In the genomic region with DNA sequence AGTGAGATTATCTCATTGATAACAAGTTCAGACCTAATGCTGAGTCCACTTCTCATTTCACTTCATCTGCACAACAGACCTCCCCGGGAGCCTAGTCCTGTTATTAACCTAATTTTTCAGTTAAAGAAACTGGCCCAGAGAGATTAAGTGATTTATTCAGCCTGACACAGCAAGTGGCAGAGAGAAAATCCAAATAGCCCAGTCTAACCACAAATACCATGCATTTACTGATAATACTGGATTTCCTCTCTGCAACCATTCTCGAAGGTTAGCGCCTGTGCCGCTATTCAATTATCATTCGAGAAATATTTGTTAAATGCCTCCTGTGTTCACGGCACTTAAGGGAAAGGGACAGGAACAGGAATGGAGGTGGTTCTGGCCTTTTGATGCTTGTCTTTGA, we compare ENCODE assay signal across 17 mouse cellular contexts.
"Had no signal": no experiment of that assay in that cellular context is flagged by ENCODE, and none has a peak within 500 bp of the region (broad histone marks: within the 10 kb centered on the region; RNA-seq: fewer than 3 reads in every experiment).

No protein-coding gene starts in this region.

- H3K9me3 ChIP-seq: midbrain, embryonic 10.5 days; midbrain, embryonic 12.5 days; neural tube, embryonic 13.5 days; neural tube, embryonic 15.5 days; stomach, embryonic 15.5 days had no signal

- H3K4me1 ChIP-seq: midbrain, embryonic 10.5 days; midbrain, embryonic 12.5 days; neural tube, embryonic 13.5 days; neural tube, embryonic 15.5 days; stomach, embryonic 15.5 days had no signal

- H3K27me3 ChIP-seq: midbrain, embryonic 12.5 days; neural tube, embryonic 13.5 days; neural tube, embryonic 15.5 days; stomach, embryonic 15.5 days had no signal

- H3K36me3 ChIP-seq: midbrain, embryonic 10.5 days; midbrain, embryonic 12.5 days; neural tube, embryonic 13.5 days; neural tube, embryonic 15.5 days; stomach, embryonic 15.5 days had no signal

- H3K9ac ChIP-seq: lung, embryonic 14.5 days; midbrain, embryonic 12.5 days; neural tube, embryonic 13.5 days; neural tube, embryonic 15.5 days; stomach, embryonic 15.5 days had no signal

- H3K4me2 ChIP-seq: lung, embryonic 14.5 days; midbrain, embryonic 12.5 days; neural tube, embryonic 13.5 days; neural tube, embryonic 15.5 days; stomach, embryonic 15.5 days had no signal

- H3K27ac ChIP-seq: midbrain, embryonic 10.5 days; midbrain, embryonic 12.5 days; neural tube, embryonic 13.5 days; neural tube, embryonic 15.5 days; stomach, embryonic 15.5 days; stomach, postnatal 0 days had no signal

- H3K4me3 ChIP-seq: midbrain, embryonic 10.5 days; midbrain, embryonic 12.5 days; myocyte; neural tube, embryonic 13.5 days; neural tube, embryonic 15.5 days; stomach, embryonic 15.5 days had no signal

- DNase-seq: lung, adult 18-20 months; lung, embryonic 14.5 days; lung, postnatal 10 days; lung, postnatal 4 days; midbrain, embryonic 14.5 days; right cerebral cortex, postnatal 14 days; thymus, adult 2 months; thymus, postnatal 25 days; thymus, postnatal 4 days had no signal

- ATAC-seq: midbrain, embryonic 16.5 days had no signal
